Mouse (Mus musculus) cerebellum, adult 2 months (tissue): ENCODE results near the gene Ndufc1. TPM values are rescaled to one million over a fixed set of nuclear protein-coding genes. Genes with fewer than 3 reads are reported as not detected.
"Not testable (repeated sequence)": the region's sequence is repeated elsewhere in the genome, so short reads cannot be mapped to it uniquely, and the experiment has no call there.

ENCODE experiments used
- DNase-seq, 2 experiments: peaks; one replicate each; pipeline ENCODE4 v3.0.0; 2021
- H3K27ac ChIP-seq: fragments of 200-500 bp; 2 replicates; pipeline ENCODE4 v1.5.1; 2012; ENCODE audit warnings: low read length, control low read depth, inconsistent platforms; ENCODE audit not compliant: insufficient read depth
- H3K27me3 ChIP-seq: fragments of 200-500 bp; 2 replicates; pipeline ENCODE4 v1.6.1; 2012; ENCODE audit warnings: inconsistent platforms, mild to moderate bottlenecking, low read length, moderate library complexity; ENCODE audit not compliant: control insufficient read depth, insufficient read depth
- H3K4me1 ChIP-seq: fragments of 200-500 bp; 2 replicates; pipeline ENCODE4 v1.6.1; 2011; ENCODE audit warnings: low read length; ENCODE audit not compliant: control insufficient read depth, insufficient read depth
- H3K4me3 ChIP-seq: fragments of 200-500 bp; replicated peaks from 2 replicates; pipeline ENCODE3; 2011; ENCODE audit warnings: mild to moderate bottlenecking, low read depth, low read length, control low read depth; ENCODE audit not compliant: insufficient read depth
- CTCF ChIP-seq: fragments of 200-500 bp; IDR thresholded peaks from 2 replicates; pipeline ENCODE4 v1.5.1; 2011; ENCODE audit warnings: low read depth, mild to moderate bottlenecking, control low read depth, low read length, moderate library complexity, borderline replicate concordance; ENCODE audit not compliant: insufficient read depth
- POLR2A ChIP-seq: fragments of 200-500 bp; IDR thresholded peaks from 2 replicates; pipeline ENCODE4 v1.6.1; 2011; ENCODE audit warnings: low read length, control low read depth, borderline replicate concordance; ENCODE audit not compliant: insufficient read depth
- WGBS: fragments of 180-500 bp; shearing (Covaris S2); methylation state at CpG from one replicate; pipeline ENCODE4 v1.1.7; 2018; 5-methylcytosine and 5-hydroxymethylcytosine counted together
- polyA plus RNA-seq: library from polyadenylated mRNA; depleted of rRNA; stranded (reverse); fragments of >200 nt; gene quantifications from 2 replicates; pipeline ENCODE4 v1.2.3, GENCODE M21; 2012

Ndufc1 gene
- polyA plus RNA-seq, 1 experiment, result 547 TPM

GRCm38 (mm10) chr3:51416364-51417134 is 7.8 kb upstream of the Ndufc1 start:
- TF ChIP-seq CTCF (no peak), POLR2A (no peak)
- Histone ChIP-seq H3K4me1 (peaks cover 6% of the 10 kb centered on the region), H3K27ac (peak overlapping the region; percentile 44), H3K4me3 (peak overlapping the region; percentile 89), H3K27me3 (no peaks in the 10 kb centered on the region)
- 1% methylated on average over 60 of the region's 68 CpGs for WGBS
- DNase-seq, result peak in 1 of 2 experiments; percentile 47

DNA sequence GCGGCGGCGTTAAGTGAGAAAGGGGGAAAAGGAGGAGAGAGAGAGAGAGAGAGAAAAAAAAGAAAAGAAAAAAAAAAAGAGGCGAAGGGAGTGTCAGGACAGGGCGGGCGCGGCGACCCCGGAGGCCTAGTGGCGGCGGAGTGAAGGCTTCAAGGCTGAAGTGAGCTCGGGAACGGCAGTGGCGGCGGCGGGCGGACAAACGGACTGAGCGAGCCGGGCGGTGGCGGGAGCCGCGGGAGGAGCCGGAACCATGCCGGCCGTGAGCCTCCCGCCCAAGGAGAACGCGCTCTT is 7.2 kb upstream of the Ndufc1 start:
- WGBS, result 1% methylated on average over 25 of the region's 30 CpGs
- Histone ChIP-seq H3K27ac (peak overlapping the region; percentile 44; the same call in 1 of the 2 replicates), H3K4me3 (peak overlapping the region; percentile 89), H3K27me3 (no peaks in the 10 kb centered on the region), H3K4me1 (peaks cover 6% of the 10 kb centered on the region)
- no peak for DNase-seq
- TF ChIP-seq POLR2A, result no peak
- TF ChIP-seq CTCF, result no peak

- peak within 1 kb of the TSS; percentile 90 for H3K27ac ChIP-seq
- H3K4me3 ChIP-seq, result peak within 1 kb of the TSS; percentile 89
- no peaks in the 10 kb centered on the region for H3K27me3 ChIP-seq
- H3K4me1 ChIP-seq, result peaks cover 6% of the 10 kb centered on the region
- 2% methylated on average over 43 of the region's 43 CpGs for WGBS
- TF ChIP-seq POLR2A (peak; percentile 73), CTCF (no peak)
- DNase-seq, result peak; percentile 97 to 98
These were observed 6.6 kb upstream of the Ndufc1 start, which contains the start of gene Naa15 for GRCm38 (mm10) chr3:51415098-51416072. TSS of gene Naa15 (plus strand) at chr3:51415148.

DNA sequence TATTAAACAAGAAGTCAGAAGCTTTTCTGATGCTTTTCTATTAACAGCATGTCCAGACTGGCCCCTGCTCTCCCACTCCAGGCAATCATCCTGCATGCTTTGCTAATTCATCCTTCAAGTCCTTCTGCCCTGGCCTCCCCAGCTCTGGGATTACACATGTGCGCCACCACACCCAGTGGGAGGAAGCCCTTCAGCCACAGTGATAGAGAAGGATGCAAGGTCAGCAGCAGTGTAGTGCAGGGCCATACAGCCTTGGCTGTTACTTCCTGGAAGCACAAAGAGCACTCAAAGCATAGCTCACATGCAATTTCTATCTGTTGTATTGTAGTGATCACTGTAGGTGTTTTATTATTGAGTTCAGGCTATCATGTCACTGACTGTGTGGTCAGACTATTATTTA is 4.5 kb upstream of the Ndufc1 start:
- H3K4me3 ChIP-seq, result no peak overlapping the region
- peaks cover 3% of the 10 kb centered on the region; the same call in 1 of the 2 replicates for H3K4me1 ChIP-seq
- TF ChIP-seq CTCF (no peak), POLR2A (no peak)
- WGBS, result 93% methylated on average over 1 of the region's 1 CpGs
- H3K27me3 ChIP-seq, result no peaks in the 10 kb centered on the region
- no peak for DNase-seq
- no peak overlapping the region for H3K27ac ChIP-seq

DNA sequence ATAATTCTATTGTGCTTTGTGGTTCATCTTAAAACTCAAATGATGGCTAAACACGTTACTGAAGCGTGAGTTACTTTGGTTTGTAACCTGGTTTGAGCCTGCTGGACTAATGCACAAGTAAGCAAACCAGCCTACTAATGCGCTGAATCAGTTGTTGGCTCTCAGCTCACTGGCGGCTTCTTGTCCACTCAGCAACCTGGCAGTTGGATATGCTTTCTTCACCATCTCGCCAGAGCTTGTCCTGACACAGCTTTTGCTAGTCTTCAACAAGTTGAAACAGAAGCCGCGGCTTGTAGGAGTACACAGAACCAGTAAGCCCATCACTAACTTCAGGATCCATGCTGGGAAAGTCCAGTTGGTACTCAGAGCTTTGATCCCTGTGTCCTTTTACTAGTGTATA is 3.7 kb upstream of the Ndufc1 start:
- Histone ChIP-seq H3K27me3 (no peaks in the 10 kb centered on the region), H3K4me3 (no peak overlapping the region), H3K27ac (no peak overlapping the region), H3K4me1 (peaks cover 3% of the 10 kb centered on the region; the same call in 1 of the 2 replicates)
- WGBS, result 90% methylated on average over 7 of the region's 7 CpGs
- DNase-seq, result no peak
- TF ChIP-seq POLR2A, result no peak
- no peak for TF ChIP-seq CTCF

GRCm38 (mm10) chr3:51407870-51408560 is 773 bp downstream of the Ndufc1 start:
- 12% methylated on average over 20 of the region's 20 CpGs for WGBS
- TF ChIP-seq CTCF (no peak), POLR2A (no peak)
- peak in 1 of 2 experiments; percentile 23 for DNase-seq
- Histone ChIP-seq H3K4me1 (peaks cover 3% of the 10 kb centered on the region; the same call in 1 of the 2 replicates), H3K27me3 (no peaks in the 10 kb centered on the region), H3K27ac (peak overlapping the region; percentile 95), H3K4me3 (peak overlapping the region; percentile 92)

DNA sequence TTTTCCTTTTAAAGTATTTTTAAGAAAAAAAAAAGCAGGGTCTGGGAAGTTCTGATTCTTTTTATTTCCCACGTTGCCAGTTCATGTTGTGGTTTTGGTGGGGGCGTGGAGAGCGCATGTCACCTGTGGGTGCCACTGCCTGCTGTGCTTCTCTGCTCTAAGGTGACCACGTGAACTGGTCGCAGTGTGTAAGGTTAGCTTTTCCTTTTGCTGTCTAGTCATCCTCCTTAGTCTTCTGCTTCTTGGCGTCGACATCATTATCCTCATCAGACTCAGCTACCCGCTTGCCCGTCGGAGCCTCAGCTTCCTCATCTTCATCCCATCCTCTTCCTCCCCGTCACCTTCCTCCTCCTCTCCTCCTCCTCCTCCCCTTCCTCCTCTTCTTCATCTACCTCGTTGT is 6.2 kb downstream of the Ndufc1 start:
- 93% methylated on average over 12 of the region's 12 CpGs for WGBS
- no peak overlapping the region for H3K4me3 ChIP-seq
- no peak for TF ChIP-seq POLR2A
- TF ChIP-seq CTCF, result no peak
- DNase-seq, result no peak
- H3K27ac ChIP-seq, result no peak overlapping the region
- peaks cover 3% of the 10 kb centered on the region; the same call in 1 of the 2 replicates for H3K4me1 ChIP-seq
- no peaks in the 10 kb centered on the region; the same call in 1 of the 2 replicates for H3K27me3 ChIP-seq

GRCm38 (mm10) chr3:51402054-51402453 is 6.7 kb downstream of the Ndufc1 start:
- DNase-seq, H3K27me3 ChIP-seq, H3K27ac ChIP-seq, H3K4me1 ChIP-seq, H3K4me3 ChIP-seq: not testable (repeated sequence)
- 72% methylated on average over 4 of the region's 4 CpGs for WGBS
